Mouse (Mus musculus) stomach, postnatal 0 days (tissue): Measurements from ENCODE around the gene Ankrd54.

Experiments used
- CTCF ChIP-seq: IDR thresholded peaks from 2 replicates; pipeline ENCODE4 v1.5.1; 2016; ENCODE audit warnings: antibody characterized with exemption, low read depth, mild to moderate bottlenecking, moderate library complexity
- EP300 ChIP-seq: optimal IDR thresholded peaks from 2 replicates; pipeline ENCODE3; 2016; ENCODE audit warnings: antibody characterized with exemption

DNA sequence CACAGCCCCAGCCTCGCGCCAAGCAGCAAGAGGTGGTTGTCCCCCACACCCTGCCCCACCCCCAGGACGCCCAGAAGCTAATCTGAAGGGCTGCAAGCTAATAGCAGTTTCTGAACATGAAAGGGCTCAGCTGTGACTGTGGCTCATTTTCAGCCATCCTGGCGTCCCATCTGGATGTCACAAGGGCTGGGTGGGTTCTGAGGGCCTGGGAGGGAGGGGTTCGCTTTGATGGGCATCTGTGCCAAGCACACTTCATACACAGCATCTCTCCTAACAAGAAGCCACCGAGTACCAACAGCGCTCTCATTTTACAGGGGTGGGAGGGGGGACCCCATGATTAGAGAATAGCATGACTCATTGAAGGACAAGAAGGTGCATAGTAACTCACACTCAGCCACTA lies 49.3 kb downstream of the Ankrd54 start:
- no peak for TF ChIP-seq CTCF
- no peak for TF ChIP-seq EP300
